Mouse (Mus musculus) thymus, adult 2 months (tissue): ENCODE data around the gene Acmsd.

Source experiments
- CTCF ChIP-seq: fragments of 200-500 bp; IDR thresholded peaks from 2 replicates; pipeline ENCODE4 v1.5.1; 2012; ENCODE audit warnings: mild to moderate bottlenecking, control low read depth, low read length, moderate library complexity, borderline replicate concordance; ENCODE audit not compliant: control insufficient read depth, poor library complexity, insufficient read depth; ENCODE audit errors: extremely low read depth
- POLR2A ChIP-seq: fragments of 200-500 bp; IDR thresholded peaks from 2 replicates; pipeline ENCODE4 v1.6.1; 2012; ENCODE audit warnings: mild to moderate bottlenecking, low read length, control low read depth, moderate library complexity; ENCODE audit not compliant: control insufficient read depth, poor library complexity, insufficient read depth; ENCODE audit errors: extremely low read depth

DNA sequence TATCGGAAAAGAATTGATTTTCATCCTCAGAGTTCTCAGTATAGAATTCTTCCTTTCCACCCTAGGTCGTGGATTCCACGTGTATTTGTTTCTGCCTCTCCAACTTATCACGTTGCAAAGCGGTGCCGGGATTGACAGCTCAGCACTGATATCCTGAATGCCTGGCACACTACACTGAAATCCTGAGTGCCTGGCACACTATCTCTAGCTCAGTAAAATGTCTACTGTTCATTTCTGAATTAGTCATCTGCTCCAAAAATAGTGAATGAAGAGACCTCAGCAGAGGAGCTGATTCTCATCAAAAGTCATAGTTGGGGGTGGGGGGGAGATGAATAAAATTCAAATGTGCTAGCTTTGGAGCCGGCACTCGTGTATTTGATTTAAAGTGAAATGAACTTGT, 12.8 kb upstream of the Acmsd start:
- TF ChIP-seq CTCF, result no peak
- no peak for TF ChIP-seq POLR2A
